9 mouse cellular contexts compared by ENCODE assay signal in genomic region chr12:113610924-113611323, GRCm38 (mm10).
DNase-seq lines count a peak whose midpoint lies in the region; ATAC-seq lines count a peak whose summit lies in the region.
"Had no signal": no experiment of that assay in that cellular context is flagged by ENCODE, and none has a peak within 500 bp of the region (broad histone marks: within the 10 kb centered on the region; RNA-seq: fewer than 3 reads in every experiment).

No protein-coding gene starts in this region.

- 45% methylated on average over 4 of the region's 4 CpGs for WGBS in forebrain, embryonic 16.5 days

- H3K4me2 ChIP-seq in forebrain, embryonic 16.5 days (ENCODE audit: low read length) = no peak overlapping the region
- H3K4me2 ChIP-seq: embryonic facial prominence, embryonic 15.5 days; limb, embryonic 15.5 days had no signal

- peaks cover 3% of the 10 kb centered on the region; the same call in 1 of the 2 replicates for H3K9me3 ChIP-seq in forebrain, embryonic 16.5 days (ENCODE audit: control insufficient read depth, low read length)
- H3K9me3 ChIP-seq: embryonic facial prominence, embryonic 15.5 days; limb, embryonic 15.5 days had no signal

- DNase-seq in kidney, adult 18-20 months = peak; percentile 25
- no peak for DNase-seq in kidney, adult 11 months
- peak; percentile 68 for DNase-seq in 3T3-L1 (ENCODE audit: low read depth, low spot score)
- DNase-seq in CD4-positive helper T cell, adult 2 months (ENCODE audit: low read depth, low spot score) = peak; percentile 30

- no peaks in the 10 kb centered on the region for H3K4me1 ChIP-seq in forebrain, embryonic 16.5 days (replicated peaks; ENCODE audit: control insufficient read depth, insufficient read depth, low read length)
- H3K4me1 ChIP-seq: embryonic facial prominence, embryonic 15.5 days; limb, embryonic 15.5 days had no signal

- no peak overlapping the region for H3K27ac ChIP-seq in forebrain, embryonic 16.5 days (ENCODE audit: low read length)
- H3K27ac ChIP-seq: embryonic facial prominence, embryonic 15.5 days; limb, embryonic 15.5 days had no signal

- no peaks in the 10 kb centered on the region for H3K27me3 ChIP-seq in forebrain, embryonic 16.5 days (replicated peaks; ENCODE audit: control insufficient read depth, insufficient read depth, low read length)
- H3K27me3 ChIP-seq: embryonic facial prominence, embryonic 15.5 days; limb, embryonic 15.5 days had no signal

- H3K4me3 ChIP-seq in forebrain, embryonic 16.5 days (replicated peaks; ENCODE audit: low read length) = no peak overlapping the region
- H3K4me3 ChIP-seq: embryonic facial prominence, embryonic 15.5 days; limb, embryonic 15.5 days had no signal

- no peak overlapping the region for H3K9ac ChIP-seq in forebrain, embryonic 16.5 days (replicated peaks; ENCODE audit: low read depth, low read length)
- H3K9ac ChIP-seq: embryonic facial prominence, embryonic 15.5 days; limb, embryonic 15.5 days had no signal

- peak; percentile 62 for ATAC-seq in common myeloid progenitor, adult 5-6 weeks (replicated peaks; ENCODE audit: low read depth, poor library complexity, severe bottlenecking)
- peak; percentile 80 for ATAC-seq in megakaryocyte progenitor cell, adult 5-6 weeks (replicated peaks; ENCODE audit: poor library complexity)
- ATAC-seq in forebrain, embryonic 16.5 days = no peak

- no peaks in the 10 kb centered on the region for H3K36me3 ChIP-seq in forebrain, embryonic 16.5 days (ENCODE audit: control insufficient read depth, insufficient read depth)
- H3K36me3 ChIP-seq: embryonic facial prominence, embryonic 15.5 days; limb, embryonic 15.5 days had no signal
